Mouse (Mus musculus) embryo, embryonic 11.5 days (tissue): Measurements from ENCODE around the gene Crocc.

Experiments used
- DNase-seq: peaks from one replicate; pipeline ENCODE4 v3.0.0-alpha.2; 2012; ENCODE audit warnings: low read depth, low spot score

The Crocc gene

GRCm38 (mm10) chr4:140986711-140987395, 73.5 kb downstream of the Crocc start, which contains the start of gene Atp13a2:
Gene Atp13a2, plus strand, starts transcription at chr4:140986873.
- DNase-seq = peak; percentile 75

- no peak for DNase-seq
These were observed 74.2 kb downstream of the Crocc start for GRCm38 (mm10) chr4:140986024-140986710.

GRCm38 (mm10) chr4:140984544-140984943, 75.8 kb downstream of the Crocc start:
- DNase-seq = no peak

- no peak for DNase-seq
These were observed 76.9 kb downstream of the Crocc start for GRCm38 (mm10) chr4:140983442-140983841.

GRCm38 (mm10) chr4:140982808-140983207, 77.5 kb downstream of the Crocc start:
- no peak for DNase-seq

- no peak for DNase-seq
These were observed 78.7 kb downstream of the Crocc start for GRCm38 (mm10) chr4:140981605-140982004.

GRCm38 (mm10) chr4:140977886-140978692, 82.3 kb downstream of the Crocc start:
- DNase-seq = no peak

- DNase-seq = no peak
These were observed 83.1 kb downstream of the Crocc start for GRCm38 (mm10) chr4:140977278-140977677.

- no peak for DNase-seq
These were observed 85.0 kb downstream of the Crocc start for GRCm38 (mm10) chr4:140975356-140975755.

- DNase-seq = no peak
These were observed 85.9 kb downstream of the Crocc start for GRCm38 (mm10) chr4:140974408-140974807.

- DNase-seq = no peak
These were observed 88.7 kb downstream of the Crocc start for GRCm38 (mm10) chr4:140971691-140972090.

- no peak for DNase-seq
These were observed 92.8 kb downstream of the Crocc start for GRCm38 (mm10) chr4:140967386-140968159.
